Mouse (Mus musculus) liver, postnatal 0 days (tissue): ENCODE measurements at regions not wholly inside any gene's neighbourhood (a gene's known extent, or its start where the extent isn't known, plus 50 kb on each side); places are given as distances from the start of the nearest gene placed in this dataset.

Experiments
- CTCF ChIP-seq: sonication (generic); IDR thresholded peaks from 2 replicates; pipeline ENCODE4 v1.5.1; 2016; ENCODE audit warnings: antibody characterized with exemption, low read depth
- EP300 ChIP-seq: IDR thresholded peaks from 2 replicates; pipeline ENCODE4 v1.6.1; 2016; ENCODE audit warnings: antibody characterized with exemption, low read depth, mild to moderate bottlenecking

GRCm38 (mm10) chr7:123684762-123685161 lies 184.5 kb upstream of the Zkscan2 start:
- TF ChIP-seq EP300 (no peak), CTCF (no peak)
